Mouse (Mus musculus) liver, postnatal 0 days (tissue): ENCODE measurements around the gene Fndc9. TPM values are rescaled to one million over a fixed set of nuclear protein-coding genes. Genes with fewer than 3 reads are reported as not detected.

ENCODE experiments used
- ATAC-seq: fragments of 200-750 bp; cut with Nextera tagmentation; 2 replicates; pipeline ENCODE4 v1.8.0; 2017; ENCODE audit warnings: mild to moderate bottlenecking, moderate library complexity
- DNase-seq: peaks from one replicate; pipeline ENCODE4 v3.0.0-alpha.2; 2016
- H3K27ac ChIP-seq: fragments of 300-500 bp; sonication (generic); 2 replicates; pipeline ENCODE4 v1.5.1; 2014; ENCODE audit warnings: antibody characterized with exemption, moderate library complexity, mild to moderate bottlenecking, low read depth
- H3K27me3 ChIP-seq: fragments of 300-500 bp; sonication (generic); 2 replicates; pipeline ENCODE4 v1.6.1; 2014; ENCODE audit warnings: low read length, control low read depth, mixed read lengths; ENCODE audit not compliant: insufficient read depth
- H3K36me3 ChIP-seq: fragments of 300-500 bp; sonication (generic); replicated peaks from 2 replicates; pipeline ENCODE4 v1.6.1; 2014; ENCODE audit warnings: mild to moderate bottlenecking, control low read depth, low read length, moderate library complexity, mixed read lengths; ENCODE audit not compliant: insufficient read depth
- H3K4me1 ChIP-seq: fragments of 300-500 bp; sonication (generic); 2 replicates; pipeline ENCODE4 v1.6.1; 2014; ENCODE audit warnings: antibody characterized with exemption, mild to moderate bottlenecking, control low read depth; ENCODE audit not compliant: insufficient read depth
- H3K4me2 ChIP-seq: fragments of 300-500 bp; sonication (generic); 2 replicates; pipeline ENCODE4 v1.6.1; 2014; ENCODE audit warnings: low read depth, mild to moderate bottlenecking, low read length, moderate library complexity, mixed read lengths
- H3K4me3 ChIP-seq: fragments of 300-500 bp; sonication (generic); 2 replicates; pipeline ENCODE4 v1.5.1; 2014; ENCODE audit warnings: low read depth, low read length
- H3K9ac ChIP-seq: fragments of 300-500 bp; sonication (generic); replicated peaks from 2 replicates; pipeline ENCODE4 v1.6.1; 2014; ENCODE audit warnings: mild to moderate bottlenecking, moderate library complexity
- H3K9me3 ChIP-seq: fragments of 300-500 bp; sonication (generic); 2 replicates; pipeline ENCODE4 v1.6.1; 2016; ENCODE audit warnings: mild to moderate bottlenecking, control low read depth, low read length, mixed read lengths
- CTCF ChIP-seq: sonication (generic); IDR thresholded peaks from 2 replicates; pipeline ENCODE4 v1.5.1; 2016; ENCODE audit warnings: antibody characterized with exemption, low read depth
- EP300 ChIP-seq: IDR thresholded peaks from 2 replicates; pipeline ENCODE4 v1.6.1; 2016; ENCODE audit warnings: antibody characterized with exemption, low read depth, mild to moderate bottlenecking
- WGBS: fragments of 180-500 bp; shearing (Covaris S2); extraction: QIAGEN DNeasy Blood & Tissue Kit; methylation state at CpG from one replicate; pipeline ENCODE4 v1.1.7; 2014; ENCODE audit not compliant: insufficient replicate concordance; 5-methylcytosine and 5-hydroxymethylcytosine counted together
- polyA plus RNA-seq: library from polyadenylated mRNA; unstranded; fragments of >200 nt; fragmentation: Nextera tagmentation; extraction: Ambion mirVana; gene quantifications from 2 replicates; pipeline ENCODE4 v1.2.1, GENCODE M21; 2015

Gene Fndc9
- polyA plus RNA-seq, 1 experiment from 2014 or later, result 0.13 TPM

- H3K27me3 ChIP-seq, result no peaks in the 10 kb centered on the region
- H3K9ac ChIP-seq, result no peak overlapping the region
- H3K36me3 ChIP-seq, result peaks cover 12% of the 10 kb centered on the region
- TF ChIP-seq CTCF, result no peak
- TF ChIP-seq EP300, result no peak
- no peak for DNase-seq
- 73% methylated on average over 2 of the region's 2 CpGs for WGBS
- no peak overlapping the region for H3K27ac ChIP-seq
- H3K4me1 ChIP-seq, result no peaks in the 10 kb centered on the region
- H3K4me2 ChIP-seq, result no peak overlapping the region
- H3K4me3 ChIP-seq, result no peak overlapping the region
- ATAC-seq, result no peak
- no peaks in the 10 kb centered on the region for H3K9me3 ChIP-seq
These were observed 20.0 kb downstream of the Fndc9 start for GRCm38 (mm10) chr11:46255291-46255690.

DNA sequence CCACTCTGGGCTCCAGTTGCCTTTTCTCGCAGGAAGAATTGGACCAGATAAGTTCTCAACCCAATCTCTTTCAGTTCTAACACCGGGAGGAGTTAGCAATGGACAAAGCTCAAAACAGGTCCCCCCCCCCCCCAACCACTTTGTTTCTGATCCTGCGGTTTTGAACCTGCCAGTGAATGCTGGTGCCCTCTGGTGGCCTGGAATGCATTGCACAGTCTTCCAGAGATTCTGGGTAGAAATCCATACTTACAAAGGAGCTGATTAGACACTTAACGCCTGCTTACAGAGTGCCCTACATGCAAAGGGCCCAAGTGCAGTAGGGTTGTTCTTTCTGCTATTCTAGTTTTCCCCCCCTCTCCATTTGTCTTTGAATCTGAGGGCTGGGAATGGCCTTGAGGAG lies 22.9 kb downstream of the Fndc9 start:
- WGBS, result 64% methylated on average over 4 of the region's 4 CpGs

DNA sequence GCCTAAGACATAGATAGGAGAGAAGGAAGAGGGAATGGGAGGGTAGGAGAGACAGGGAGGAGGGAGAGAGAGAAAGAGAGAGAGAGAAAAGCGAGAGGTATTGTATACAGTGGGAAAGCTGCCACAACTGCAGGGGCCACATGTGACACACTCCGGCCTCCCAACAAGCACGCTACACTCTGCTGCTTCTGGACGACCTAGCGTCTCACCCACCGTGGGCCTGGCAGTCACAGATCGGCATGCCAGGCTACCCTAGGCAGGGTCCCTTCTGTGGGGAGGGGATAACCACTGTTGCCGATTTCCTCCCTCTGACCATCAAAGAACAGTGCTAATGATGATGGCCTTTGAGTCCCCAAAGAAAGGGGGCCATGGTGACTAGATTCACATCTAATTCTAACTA lies 23.4 kb downstream of the Fndc9 start:
- H3K9ac ChIP-seq, result no peak overlapping the region
- TF ChIP-seq EP300, result no peak
- no peak for TF ChIP-seq CTCF
- 89% methylated on average over 8 of the region's 8 CpGs for WGBS
- no peak overlapping the region for H3K27ac ChIP-seq
- ATAC-seq, result no peak
- no peaks in the 10 kb centered on the region for H3K9me3 ChIP-seq
- H3K36me3 ChIP-seq, result peaks cover 18% of the 10 kb centered on the region
- no peaks in the 10 kb centered on the region for H3K27me3 ChIP-seq
- H3K4me1 ChIP-seq, result no peaks in the 10 kb centered on the region
- H3K4me3 ChIP-seq, result no peak overlapping the region
- no peak for DNase-seq
- no peak overlapping the region for H3K4me2 ChIP-seq

More for the DNA sequence above, 22.9 kb downstream of the Fndc9 start:
- no peak for ATAC-seq
- TF ChIP-seq CTCF (peak; percentile 57), EP300 (no peak)
- H3K9ac ChIP-seq, result no peak overlapping the region
- H3K27me3 ChIP-seq, result no peaks in the 10 kb centered on the region
- no peak overlapping the region for H3K4me3 ChIP-seq
- no peak overlapping the region for H3K27ac ChIP-seq
- peaks cover 18% of the 10 kb centered on the region for H3K36me3 ChIP-seq
- H3K9me3 ChIP-seq, result no peaks in the 10 kb centered on the region
- DNase-seq, result no peak
- no peak overlapping the region for H3K4me2 ChIP-seq
- no peaks in the 10 kb centered on the region for H3K4me1 ChIP-seq

- TF ChIP-seq EP300, result no peak
- TF ChIP-seq CTCF, result no peak
- Histone ChIP-seq H3K27ac (no peak overlapping the region), H3K4me1 (no peaks in the 10 kb centered on the region), H3K9me3 (no peaks in the 10 kb centered on the region), H3K36me3 (peaks cover 24% of the 10 kb centered on the region), H3K9ac (no peak overlapping the region), H3K27me3 (no peaks in the 10 kb centered on the region), H3K4me3 (no peak overlapping the region), H3K4me2 (no peak overlapping the region)
- ATAC-seq (no peak), DNase-seq (no peak)
- WGBS, result 65% methylated on average over 3 of the region's 3 CpGs
These were observed 27.5 kb downstream of the Fndc9 start for GRCm38 (mm10) chr11:46262854-46263253.

- H3K9ac ChIP-seq, result no peak overlapping the region
- H3K4me1 ChIP-seq, result no peaks in the 10 kb centered on the region
- no peak for TF ChIP-seq EP300
- no peak for TF ChIP-seq CTCF
- H3K27me3 ChIP-seq, result no peaks in the 10 kb centered on the region
- no peak overlapping the region for H3K27ac ChIP-seq
- ATAC-seq (no peak), DNase-seq (no peak)
- no peak overlapping the region for H3K4me3 ChIP-seq
- no peaks in the 10 kb centered on the region for H3K9me3 ChIP-seq
- WGBS, result 80% methylated on average over 11 of the region's 11 CpGs
- H3K4me2 ChIP-seq, result no peak overlapping the region
- H3K36me3 ChIP-seq, result peaks cover 26% of the 10 kb centered on the region
These were observed 28.0 kb downstream of the Fndc9 start for GRCm38 (mm10) chr11:46263291-46263690.

DNA sequence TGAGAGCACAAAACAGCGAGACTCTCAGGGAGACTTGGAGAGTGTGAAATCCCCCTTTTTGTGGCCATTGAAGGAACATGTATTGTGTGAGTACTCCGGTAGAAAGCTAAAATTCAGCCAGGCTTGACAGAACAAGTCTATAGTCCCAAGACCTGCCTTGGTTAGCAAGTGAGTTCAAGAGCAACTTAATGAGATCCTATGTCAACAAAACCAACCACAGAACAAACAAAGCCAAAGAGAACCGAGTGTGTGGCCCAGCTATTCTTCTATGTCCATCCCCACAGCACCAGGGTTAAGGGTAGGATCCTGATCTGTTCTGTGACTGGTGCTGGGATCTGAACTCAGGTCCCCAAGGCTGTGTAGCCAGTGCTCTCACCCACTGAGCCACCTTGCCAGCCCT lies 29.3 kb downstream of the Fndc9 start:
- no peak for ATAC-seq
- WGBS, result 76% methylated on average over 3 of the region's 3 CpGs
- Histone ChIP-seq H3K27me3 (no peaks in the 10 kb centered on the region), H3K4me3 (no peak overlapping the region), H3K4me2 (no peak overlapping the region), H3K4me1 (no peaks in the 10 kb centered on the region), H3K27ac (no peak overlapping the region), H3K36me3 (peaks cover 26% of the 10 kb centered on the region), H3K9me3 (no peaks in the 10 kb centered on the region), H3K9ac (no peak overlapping the region)
- DNase-seq, result no peak
- TF ChIP-seq CTCF (no peak), EP300 (no peak)

DNA sequence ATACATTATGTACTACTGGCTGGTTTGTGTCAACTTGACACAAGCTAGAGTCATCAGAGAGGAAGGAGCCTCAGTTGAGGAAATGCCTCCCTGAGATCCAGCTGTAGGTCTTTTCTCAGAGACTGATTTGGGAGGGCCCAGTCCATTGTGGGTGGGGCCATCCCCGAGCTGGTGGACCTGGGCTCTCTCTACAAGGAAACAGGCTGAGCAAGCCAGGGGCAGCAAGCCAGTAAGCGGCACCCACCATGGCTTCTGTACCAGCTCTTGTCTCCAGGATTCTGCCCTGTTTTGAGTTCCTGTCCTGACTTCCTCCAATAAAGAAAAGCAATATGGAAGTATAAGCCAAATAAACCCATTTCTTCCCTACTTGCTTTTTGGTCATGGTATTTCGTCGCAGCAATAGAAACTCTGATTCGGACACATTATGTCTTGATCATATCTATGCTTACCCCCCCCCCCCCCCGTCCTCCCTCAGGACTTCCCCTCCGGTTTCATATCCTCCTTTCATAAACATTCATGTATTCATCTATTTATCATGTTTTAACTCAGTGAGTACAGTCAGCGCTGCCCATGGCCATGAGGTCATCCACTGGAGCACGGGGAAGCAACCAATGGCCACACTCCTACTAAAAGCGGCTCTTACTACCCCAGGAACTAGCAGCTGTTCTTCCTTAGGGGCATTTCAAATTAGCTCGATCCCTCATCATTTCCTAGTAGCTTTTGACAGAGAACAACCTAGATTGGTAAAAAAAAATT lies 29.9 kb downstream of the Fndc9 start:
- Histone ChIP-seq H3K4me2 (no peak overlapping the region), H3K9ac (no peak overlapping the region), H3K27me3 (no peaks in the 10 kb centered on the region), H3K4me3 (no peak overlapping the region), H3K36me3 (peaks cover 32% of the 10 kb centered on the region), H3K4me1 (no peaks in the 10 kb centered on the region), H3K9me3 (no peaks in the 10 kb centered on the region), H3K27ac (no peak overlapping the region)
- ATAC-seq (peak; percentile 38; the same call in 1 of the 2 replicates), DNase-seq (no peak)
- 77% methylated on average over 11 of the region's 11 CpGs for WGBS
- TF ChIP-seq CTCF (no peak), EP300 (no peak)
